Mouse (Mus musculus) left cerebral cortex, postnatal 36 days (tissue): ENCODE measurements around the gene Tmem95. TPM values are rescaled to one million over a fixed set of nuclear protein-coding genes. Genes with fewer than 3 reads are reported as not detected.

ENCODE experiments used
- DNase-seq, 2 experiments: peaks; one replicate each; pipeline ENCODE4 v3.0.0; 2021 to 2022; ENCODE audit warnings: low spot score in 2 of 2, mixed read lengths in 1 of 2
- intact Hi-C: fragments of 180-260 bp; cut with DNase I; formaldehyde crosslinking; loops from one replicate; pipeline ENCODE4 v1.15.1; 2025
- total RNA-seq, 2 experiments: library from RNA; stranded (reverse); gene quantifications; 2 replicates each; pipeline ENCODE4 v1.2.3; 2021

Gene Tmem95
- total RNA-seq, 2 experiments from 2014 or later, result not detected

- intact Hi-C loops, result no loop called here
- no peak for DNase-seq
These were observed 19.5 kb downstream of the Tmem95 start, which contains the start of gene Tnk1 for GRCm38 (mm10) chr11:69858113-69858998. Gene Tnk1 (minus strand): TSS chr11:69858730.

DNA sequence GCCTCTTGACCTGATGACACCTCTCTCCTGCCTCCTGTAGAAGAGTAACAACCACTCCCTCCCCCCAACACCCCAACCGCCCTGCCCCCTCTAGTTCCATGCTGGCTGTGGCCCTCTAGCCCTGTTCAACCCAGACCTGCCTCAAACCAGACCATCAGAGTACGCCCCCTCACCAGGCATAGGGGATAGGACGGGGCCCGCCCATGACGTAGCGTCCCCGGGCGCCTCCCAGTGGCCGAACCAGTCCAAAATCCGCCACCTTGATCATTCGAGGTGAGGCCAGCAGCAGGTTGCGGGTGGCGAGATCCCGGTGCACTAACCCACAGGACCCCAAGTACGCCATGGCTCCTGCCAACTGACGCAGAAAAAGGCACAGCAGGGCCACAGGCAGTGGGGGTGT is 22.5 kb downstream of the Tmem95 start:
- DNase-seq, result no peak
- intact Hi-C loops, result no loop called here

GRCm38 (mm10) chr11:69854680-69855079 is 23.1 kb downstream of the Tmem95 start:
- intact Hi-C loops, result no loop called here
- no peak for DNase-seq

- intact Hi-C loops, result no loop called here
- DNase-seq, result no peak
These were observed 23.8 kb downstream of the Tmem95 start for GRCm38 (mm10) chr11:69853994-69854393.

GRCm38 (mm10) chr11:69850754-69851153 is 27.1 kb downstream of the Tmem95 start:
- intact Hi-C loops, result no loop called here
- DNase-seq, result no peak

GRCm38 (mm10) chr11:69849884-69850283 is 27.9 kb downstream of the Tmem95 start:
- intact Hi-C loops, result no loop called here
- DNase-seq, result no peak

GRCm38 (mm10) chr11:69849128-69849527 is 28.7 kb downstream of the Tmem95 start:
- no peak for DNase-seq
- intact Hi-C loops, result no loop called here

DNA sequence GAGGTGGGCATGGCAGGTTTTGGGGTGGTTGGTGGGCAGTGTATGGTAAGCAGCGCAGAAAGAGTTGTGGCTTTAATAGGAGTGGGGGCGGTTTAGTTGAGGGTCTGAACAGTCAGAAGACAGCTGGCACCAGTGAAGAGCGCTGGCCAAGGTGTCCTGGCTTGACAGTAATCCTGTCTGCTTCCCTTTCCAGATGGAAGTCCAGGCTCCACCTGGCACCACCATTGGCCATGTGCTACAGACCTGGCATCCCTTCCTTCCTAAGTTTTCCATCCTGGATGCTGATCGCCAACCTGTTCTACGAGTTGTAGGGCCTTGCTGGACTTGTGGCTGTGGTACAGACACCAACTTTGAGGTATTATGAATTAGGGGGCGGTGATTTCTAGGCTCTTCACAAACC is 29.8 kb downstream of the Tmem95 start:
- no peak for DNase-seq
- intact Hi-C loops, result no loop called here

- no peak for DNase-seq
- intact Hi-C loops, result no loop called here
These were observed 30.8 kb downstream of the Tmem95 start for GRCm38 (mm10) chr11:69846738-69847688.

- DNase-seq, result peak; percentile 87 to 88
- intact Hi-C loops, result no loop called here
These were observed 31.6 kb downstream of the Tmem95 start, which contains the start of gene Plscr3 for GRCm38 (mm10) chr11:69846198-69846680. Gene Plscr3 (plus strand): TSS chr11:69846376.

- intact Hi-C loops, result loop anchor here (5.0 kb wide), 1 partner anchor 64 kb away; the partner anchor contains the start of genes 2810408A11Rik and Neurl4
- no peak for DNase-seq
These were observed 39.1 kb downstream of the Tmem95 start for GRCm38 (mm10) chr11:69838714-69839104.

GRCm38 (mm10) chr11:69837952-69838713 is 39.7 kb downstream of the Tmem95 start, which contains the start of gene Tmem256:
Gene Tmem256 (plus strand): TSS chr11:69838514.
- intact Hi-C loops, result loop anchor here (2.0 to 5.0 kb wide), 3 partner anchors 35 to 79 kb away; partner anchors contain the start of genes 2810408A11Rik, Neurl4 and Polr2a
- peak; percentile 95 to 96 for DNase-seq

- intact Hi-C loops, result loop anchor here (2.0 to 5.0 kb wide), 3 partner anchors 35 to 79 kb away; partner anchors contain the start of genes 2810408A11Rik, Neurl4 and Polr2a
- peak in 1 of 2 experiments; percentile 93 for DNase-seq
These were observed 40.2 kb downstream of the Tmem95 start, which contains the start of gene Nlgn2 for GRCm38 (mm10) chr11:69837604-69837951. Gene Nlgn2 (minus strand): TSS chr11:69837784.

DNA sequence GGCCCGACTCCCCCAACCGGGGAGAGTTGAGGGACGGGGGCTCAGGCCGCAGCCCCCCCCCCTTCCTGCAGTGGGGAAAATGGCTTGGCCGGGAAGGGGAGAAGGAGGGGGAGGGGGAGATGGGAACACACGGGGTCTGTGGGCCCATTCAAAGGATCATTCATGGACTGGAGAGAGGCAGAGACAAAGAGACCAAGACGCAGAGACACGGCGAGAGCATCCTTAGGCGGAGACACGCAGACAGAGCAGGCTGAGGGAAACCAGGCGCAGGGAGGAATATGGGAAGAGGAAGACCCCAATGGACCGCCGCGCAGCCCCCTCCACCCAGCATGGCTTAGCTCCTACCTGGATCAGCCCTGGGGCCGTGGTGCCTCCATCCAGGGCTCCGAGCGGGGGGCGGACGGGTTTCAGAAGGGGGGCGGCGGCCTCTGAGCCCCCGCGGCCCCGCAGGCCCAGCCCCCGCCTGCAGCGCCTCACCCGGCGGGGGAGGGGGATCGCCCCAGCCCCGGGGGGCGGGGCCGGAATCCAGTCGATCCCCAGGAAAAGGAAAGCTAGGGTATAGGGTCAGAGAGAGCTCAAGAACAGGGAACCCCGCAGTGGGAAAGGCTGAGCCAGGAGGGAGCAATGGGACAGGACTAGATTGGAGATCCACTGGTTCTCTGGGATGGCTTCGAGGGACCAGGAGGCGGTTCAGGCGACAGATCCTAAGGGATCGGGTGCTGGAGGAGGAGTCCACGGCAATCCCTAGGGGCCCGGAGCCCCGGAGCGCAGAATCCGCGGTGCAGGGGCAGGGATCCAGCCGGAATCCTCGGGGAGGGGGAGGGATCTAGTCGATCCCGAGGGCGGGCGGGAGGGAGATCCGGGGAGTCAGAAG is 40.9 kb downstream of the Tmem95 start:
- intact Hi-C loops, result loop anchor here (2.0 to 5.0 kb wide), 3 partner anchors 34 to 78 kb away; partner anchors contain the start of genes 2810408A11Rik, Neurl4 and Polr2a
- DNase-seq, result peak in 1 of 2 experiments; percentile 52

DNA sequence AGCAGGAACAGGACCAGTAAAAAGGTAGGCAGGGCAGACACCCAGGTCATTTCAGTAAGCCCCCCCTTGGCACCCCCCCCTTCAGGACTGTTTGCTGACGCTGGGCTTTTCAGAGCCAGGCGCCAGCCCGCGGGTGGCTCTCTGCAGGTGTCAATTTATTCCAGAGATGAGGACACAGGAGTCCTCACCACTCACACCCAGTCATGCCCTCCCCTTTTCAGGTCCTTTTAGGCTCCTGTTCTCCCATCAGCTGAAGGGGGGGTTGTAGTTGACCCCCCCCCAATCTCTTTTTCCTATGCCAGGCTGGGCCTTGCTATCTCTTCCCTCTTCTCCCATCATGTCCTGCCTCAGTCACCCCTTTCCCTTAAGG is 41.9 kb downstream of the Tmem95 start:
- intact Hi-C loops, result loop anchor here (2.0 to 5.0 kb wide), 3 partner anchors 33 to 77 kb away; partner anchors contain the start of genes 2810408A11Rik, Neurl4 and Polr2a
- no peak for DNase-seq

- no peak for DNase-seq
- intact Hi-C loops, result loop anchor here (5.0 kb wide), 1 partner anchor 67 kb away; the partner anchor contains the start of genes 2810408A11Rik and Neurl4
These were observed 42.4 kb downstream of the Tmem95 start for GRCm38 (mm10) chr11:69835326-69835965.

DNA sequence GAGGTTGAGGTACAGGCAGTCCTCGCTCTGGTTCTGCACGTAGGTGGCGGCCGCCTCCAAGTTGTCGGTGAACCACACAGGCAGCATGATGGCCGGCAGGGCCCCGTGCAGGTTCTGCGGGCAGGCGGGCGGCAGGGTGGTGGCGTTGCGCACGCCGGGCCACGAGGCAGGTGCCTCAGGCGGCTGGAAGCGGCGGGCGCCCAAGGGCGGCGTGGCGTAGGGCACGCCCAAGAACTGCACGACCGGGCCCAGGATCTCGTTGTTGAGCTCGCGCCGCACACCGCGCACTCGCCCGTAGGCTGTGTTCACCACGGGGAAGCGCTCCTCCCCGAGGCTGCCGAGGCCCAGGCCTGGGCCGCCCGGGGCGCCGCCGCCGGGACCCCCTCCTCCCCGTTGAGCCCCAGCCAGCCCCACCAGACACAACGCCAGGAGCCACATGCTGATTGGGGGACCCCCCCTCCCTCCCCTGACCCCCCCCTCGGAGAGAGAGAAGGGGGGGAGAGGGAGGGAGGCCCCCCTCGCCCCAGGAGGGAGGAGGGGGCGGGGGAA is 43.7 kb downstream of the Tmem95 start:
- peak in 1 of 2 experiments; percentile 46 for DNase-seq
- intact Hi-C loops, result no loop called here
